Mouse (Mus musculus): ENCODE data around the gene Sf3a1. TPM values are rescaled to one million over a fixed set of nuclear protein-coding genes. Genes with fewer than 3 reads are reported as not detected.

The Sf3a1 gene
- polyA plus RNA-seq, 1 experiment from 2014 or later, result 65.7 TPM

GRCm38 (mm10) chr11:4223393-4224188 is 63.4 kb downstream of the Sf3a1 start:
- no peak overlapping the region for H3K9ac ChIP-seq
- ATAC-seq (ENCODE audit: low FRiP score, low read depth), result no peak
- no peak overlapping the region for H3K27ac ChIP-seq
- WGBS, result 24% methylated on average over 7 of the region's 7 CpGs
- no peaks in the 10 kb centered on the region for H3K9me3 ChIP-seq
- no peaks in the 10 kb centered on the region for H3K36me3 ChIP-seq
- H3K4me2 ChIP-seq (replicated peaks), result no peak overlapping the region
- peaks cover 19% of the 10 kb centered on the region for H3K4me1 ChIP-seq
- no peak overlapping the region for H3K4me3 ChIP-seq
- peaks cover 15% of the 10 kb centered on the region for H3K27me3 ChIP-seq

- ATAC-seq (ENCODE audit: low FRiP score, low read depth), result no peak
- Histone ChIP-seq H3K27ac (no peak overlapping the region), H3K9me3 (no peaks in the 10 kb centered on the region), H3K27me3 (peaks cover 8% of the 10 kb centered on the region), H3K9ac (no peak overlapping the region), H3K4me1 (peaks cover 15% of the 10 kb centered on the region), H3K4me2 (replicated peaks) (no peak overlapping the region), H3K4me3 (no peak overlapping the region), H3K36me3 (no peaks in the 10 kb centered on the region)
- WGBS, result 29% methylated on average over 2 of the region's 2 CpGs
These were observed 64.1 kb downstream of the Sf3a1 start for GRCm38 (mm10) chr11:4224223-4224622.

- H3K4me1 ChIP-seq, result peaks cover 12% of the 10 kb centered on the region
- no peak overlapping the region for H3K4me3 ChIP-seq
- H3K9me3 ChIP-seq, result no peaks in the 10 kb centered on the region
- WGBS, result 76% methylated on average over 5 of the region's 5 CpGs
- no peak overlapping the region for H3K4me2 ChIP-seq (replicated peaks)
- no peak for ATAC-seq (ENCODE audit: low FRiP score, low read depth)
- no peak overlapping the region for H3K27ac ChIP-seq
- H3K9ac ChIP-seq, result no peak overlapping the region
- no peaks in the 10 kb centered on the region for H3K27me3 ChIP-seq
- no peaks in the 10 kb centered on the region for H3K36me3 ChIP-seq
These were observed 66.6 kb downstream of the Sf3a1 start for GRCm38 (mm10) chr11:4226569-4227325.

GRCm38 (mm10) chr11:4228463-4228862 is 68.3 kb downstream of the Sf3a1 start:
- H3K27ac ChIP-seq, result no peak overlapping the region
- no peaks in the 10 kb centered on the region for H3K36me3 ChIP-seq
- no peak overlapping the region for H3K4me2 ChIP-seq (replicated peaks)
- 32% methylated on average over 8 of the region's 8 CpGs for WGBS
- H3K27me3 ChIP-seq, result no peaks in the 10 kb centered on the region
- H3K9ac ChIP-seq, result no peak overlapping the region
- no peak overlapping the region for H3K4me3 ChIP-seq
- H3K4me1 ChIP-seq, result peaks cover 10% of the 10 kb centered on the region
- ATAC-seq (ENCODE audit: low FRiP score, low read depth), result no peak
- H3K9me3 ChIP-seq, result no peaks in the 10 kb centered on the region

GRCm38 (mm10) chr11:4229841-4230240 is 69.7 kb downstream of the Sf3a1 start:
- Histone ChIP-seq H3K4me1 (peaks cover 6% of the 10 kb centered on the region; the same call in 1 of the 2 replicates), H3K36me3 (no peaks in the 10 kb centered on the region), H3K9ac (no peak overlapping the region), H3K27ac (no peak overlapping the region), H3K4me2 (replicated peaks) (no peak overlapping the region), H3K27me3 (no peaks in the 10 kb centered on the region), H3K9me3 (no peaks in the 10 kb centered on the region), H3K4me3 (no peak overlapping the region)
- WGBS, result 69% methylated on average over 4 of the region's 4 CpGs
- ATAC-seq (ENCODE audit: low FRiP score, low read depth), result no peak

GRCm38 (mm10) chr11:4231435-4231834 is 71.3 kb downstream of the Sf3a1 start:
- Histone ChIP-seq H3K9ac (no peak overlapping the region), H3K36me3 (no peaks in the 10 kb centered on the region), H3K9me3 (no peaks in the 10 kb centered on the region), H3K4me1 (peaks cover 6% of the 10 kb centered on the region; the same call in 1 of the 2 replicates), H3K4me3 (no peak overlapping the region), H3K27ac (no peak overlapping the region), H3K4me2 (replicated peaks) (no peak overlapping the region), H3K27me3 (no peaks in the 10 kb centered on the region)
- ATAC-seq (ENCODE audit: low FRiP score, low read depth), result no peak
- 96% methylated on average over 2 of the region's 2 CpGs for WGBS

Small RNAs within 50 kb of the gene (microRNA-seq; reads per million reads assigned to microRNA genes)
- 3.8 reads per million, percentile 17 among the genes with 10 or more reads in this experiment for gene Mir3060

Other genes starting within 250 kb of the Sf3a1 start
- 3.5 and 4.1 TPM in 2 replicates for gene Slc35e4, start 245.7 kb upstream of the Sf3a1 start, polyA plus RNA-seq (2015; fragmentation: Nextera tagmentation; extraction: Ambion mirVana)
- 44.1 and 46.0 TPM in 2 replicates for gene Tcn2, start 228.2 kb upstream of the Sf3a1 start, polyA plus RNA-seq (2015; fragmentation: Nextera tagmentation; extraction: Ambion mirVana)
- gene Pes1, start 196.4 kb upstream of the Sf3a1 start, polyA plus RNA-seq (2015; fragmentation: Nextera tagmentation; extraction: Ambion mirVana), result 81.6 and 84.6 TPM in 2 replicates
- 0.32 and 0.37 TPM in 2 replicates for gene 4930556J24Rik, start 183.6 kb upstream of the Sf3a1 start, polyA plus RNA-seq (2015; fragmentation: Nextera tagmentation; extraction: Ambion mirVana)
- gene Gal3st1, start 176.7 kb upstream of the Sf3a1 start, polyA plus RNA-seq (2015; fragmentation: Nextera tagmentation; extraction: Ambion mirVana), result 4.2 and 4.5 TPM in 2 replicates
- 0.09 TPM in 2 replicates for gene Sec14l4, start 128.9 kb upstream of the Sf3a1 start, polyA plus RNA-seq (2015; fragmentation: Nextera tagmentation; extraction: Ambion mirVana)
- gene Sec14l3, start 95.5 kb upstream of the Sf3a1 start, polyA plus RNA-seq (2015; fragmentation: Nextera tagmentation; extraction: Ambion mirVana), result not detected in 2 replicates
- gene Mtfp1, start 64.9 kb upstream of the Sf3a1 start, polyA plus RNA-seq (2015; fragmentation: Nextera tagmentation; extraction: Ambion mirVana), result 6.3 and 7.4 TPM in 2 replicates
- 2.5 and 3.5 TPM in 2 replicates for gene Sec14l2, start 36.9 kb upstream of the Sf3a1 start, polyA plus RNA-seq (2015; fragmentation: Nextera tagmentation; extraction: Ambion mirVana)
- gene Rnf215, start 25.1 kb upstream of the Sf3a1 start, polyA plus RNA-seq (2015; fragmentation: Nextera tagmentation; extraction: Ambion mirVana), result 38.6 and 39.0 TPM in 2 replicates
- gene Ccdc157, start 57 bp upstream of the Sf3a1 start, polyA plus RNA-seq (2015; fragmentation: Nextera tagmentation; extraction: Ambion mirVana), result 9.5 and 10.3 TPM in 2 replicates
- gene Tbc1d10a, start 26.4 kb downstream of the Sf3a1 start, polyA plus RNA-seq (2015; fragmentation: Nextera tagmentation; extraction: Ambion mirVana), result 40.2 and 42.3 TPM in 2 replicates
- 4.5 and 4.7 TPM in 2 replicates for gene Castor1, start 57.9 kb downstream of the Sf3a1 start, polyA plus RNA-seq (2015; fragmentation: Nextera tagmentation; extraction: Ambion mirVana)
- 0.06 TPM in 1 of 2 replicates, not detected in the other for gene Osm, start 76.1 kb downstream of the Sf3a1 start, polyA plus RNA-seq (2015; fragmentation: Nextera tagmentation; extraction: Ambion mirVana)
- 0.08 TPM in 2 replicates for gene Lif, start 97.2 kb downstream of the Sf3a1 start, polyA plus RNA-seq (2015; fragmentation: Nextera tagmentation; extraction: Ambion mirVana)

Data from limb, embryonic 13.5 days (tissue).